Mouse (Mus musculus) bone marrow, adult 2 months (tissue): ENCODE results near the gene Tmtc4. TPM values are rescaled to one million over a fixed set of nuclear protein-coding genes. Genes with fewer than 3 reads are reported as not detected.

Source experiments
- H3K27ac ChIP-seq: fragments of 200-500 bp; 2 replicates; pipeline ENCODE4 v1.5.1; 2012; ENCODE audit warnings: low read depth, mild to moderate bottlenecking, control low read depth, inconsistent platforms, low read length; ENCODE audit not compliant: control insufficient read depth, poor library complexity, insufficient read depth
- H3K4me1 ChIP-seq: fragments of 200-500 bp; 2 replicates; pipeline ENCODE4 v1.6.1; 2011; ENCODE audit warnings: low read length; ENCODE audit not compliant: control insufficient read depth, insufficient read depth
- H3K4me3 ChIP-seq: fragments of 200-500 bp; replicated peaks from 2 replicates; pipeline ENCODE3; 2011; ENCODE audit warnings: mild to moderate bottlenecking, low read depth, low read length, control low read depth; ENCODE audit not compliant: control insufficient read depth
- CTCF ChIP-seq: fragments of 200-500 bp; IDR thresholded peaks from 2 replicates; pipeline ENCODE4 v1.5.1; 2011; ENCODE audit warnings: low read length, control low read depth; ENCODE audit not compliant: control insufficient read depth, insufficient read depth
- POLR2A ChIP-seq: fragments of 200-500 bp; IDR thresholded peaks from 2 replicates; pipeline ENCODE4 v1.6.1; 2011; ENCODE audit warnings: low read depth, mild to moderate bottlenecking, control low read depth, low read length, borderline replicate concordance; ENCODE audit not compliant: control insufficient read depth
- WGBS: fragments of 180-500 bp; shearing (Covaris S2); methylation state at CpG from one replicate; pipeline ENCODE4 v1.1.7; 2018; 5-methylcytosine and 5-hydroxymethylcytosine counted together
- polyA plus RNA-seq: library from polyadenylated mRNA; stranded (reverse); fragments of >200 nt; gene quantifications from 2 replicates; pipeline ENCODE4 v1.2.4, GENCODE M21; 2011; ENCODE audit warnings: low replicate concordance; ENCODE audit not compliant: missing spikeins, insufficient read depth, insufficient read length

Gene Tmtc4
- polyA plus RNA-seq, 1 experiment, result 3.4 TPM

- no peak for TF ChIP-seq POLR2A
- TF ChIP-seq CTCF, result no peak
- no peak overlapping the region for H3K27ac ChIP-seq
- H3K4me1 ChIP-seq, result no peaks in the 10 kb centered on the region
- no peak overlapping the region for H3K4me3 ChIP-seq
- 76% methylated on average over 1 of the region's 1 CpGs for WGBS
Measured at GRCm38 (mm10) chr14:123003715-123004114, 19.9 kb upstream of the Tmtc4 start.

- Histone ChIP-seq H3K4me3 (no peak overlapping the region), H3K27ac (no peak overlapping the region), H3K4me1 (no peaks in the 10 kb centered on the region)
- WGBS, result 65% methylated on average over 3 of the region's 3 CpGs
- TF ChIP-seq CTCF, result no peak
- TF ChIP-seq POLR2A, result no peak
Measured at GRCm38 (mm10) chr14:123001391-123001790, 17.6 kb upstream of the Tmtc4 start.

- no peak overlapping the region for H3K4me3 ChIP-seq
- 73% methylated on average over 1 of the region's 1 CpGs for WGBS
- no peak for TF ChIP-seq CTCF
- no peak for TF ChIP-seq POLR2A
- H3K27ac ChIP-seq, result no peak overlapping the region
- no peaks in the 10 kb centered on the region for H3K4me1 ChIP-seq
Measured at GRCm38 (mm10) chr14:122997465-122997864, 13.6 kb upstream of the Tmtc4 start.

GRCm38 (mm10) chr14:122993935-122994334 is 10.1 kb upstream of the Tmtc4 start:
- H3K4me1 ChIP-seq, result no peaks in the 10 kb centered on the region
- no peak overlapping the region for H3K4me3 ChIP-seq
- no peak overlapping the region for H3K27ac ChIP-seq
- 84% methylated on average over 2 of the region's 2 CpGs for WGBS
- TF ChIP-seq CTCF (no peak), POLR2A (no peak)

- Histone ChIP-seq H3K4me1 (no peaks in the 10 kb centered on the region), H3K27ac (no peak overlapping the region), H3K4me3 (no peak overlapping the region)
- 67% methylated on average over 6 of the region's 6 CpGs for WGBS
- TF ChIP-seq CTCF, result no peak
- no peak for TF ChIP-seq POLR2A
Measured at GRCm38 (mm10) chr14:122992937-122993336, 9.1 kb upstream of the Tmtc4 start.

GRCm38 (mm10) chr14:122990521-122991052 is 6.8 kb upstream of the Tmtc4 start:
- 77% methylated on average over 4 of the region's 4 CpGs for WGBS
- Histone ChIP-seq H3K27ac (no peak overlapping the region), H3K4me3 (no peak overlapping the region), H3K4me1 (no peaks in the 10 kb centered on the region)
- TF ChIP-seq POLR2A (no peak), CTCF (no peak)

GRCm38 (mm10) chr14:122986404-122986803 is 2.6 kb upstream of the Tmtc4 start:
- TF ChIP-seq POLR2A (no peak), CTCF (no peak)
- H3K4me3 ChIP-seq, result no peak overlapping the region
- H3K4me1 ChIP-seq, result no peaks in the 10 kb centered on the region; the same call in 1 of the 2 replicates
- 13% methylated on average over 2 of the region's 2 CpGs for WGBS
- no peak overlapping the region for H3K27ac ChIP-seq

GRCm38 (mm10) chr14:122982571-122983225 is 1.1 kb downstream of the Tmtc4 start:
- peak overlapping the region; percentile 83 for H3K4me3 ChIP-seq
- H3K4me1 ChIP-seq, result no peaks in the 10 kb centered on the region; the same call in 1 of the 2 replicates
- peak overlapping the region; percentile 52; the same call in 1 of the 2 replicates for H3K27ac ChIP-seq
- TF ChIP-seq CTCF (no peak), POLR2A (no peak)
- under 1% methylated on average over 63 of the region's 63 CpGs for WGBS

GRCm38 (mm10) chr14:122981831-122982485 is 1.9 kb downstream of the Tmtc4 start:
- WGBS, result 64% methylated on average over 8 of the region's 8 CpGs
- Histone ChIP-seq H3K4me3 (peak overlapping the region; percentile 83), H3K27ac (no peak overlapping the region), H3K4me1 (no peaks in the 10 kb centered on the region; the same call in 1 of the 2 replicates)
- no peak for TF ChIP-seq CTCF
- no peak for TF ChIP-seq POLR2A
